Mouse (Mus musculus): ENCODE measurements around the gene Cbarp.

The Cbarp gene

DNA sequence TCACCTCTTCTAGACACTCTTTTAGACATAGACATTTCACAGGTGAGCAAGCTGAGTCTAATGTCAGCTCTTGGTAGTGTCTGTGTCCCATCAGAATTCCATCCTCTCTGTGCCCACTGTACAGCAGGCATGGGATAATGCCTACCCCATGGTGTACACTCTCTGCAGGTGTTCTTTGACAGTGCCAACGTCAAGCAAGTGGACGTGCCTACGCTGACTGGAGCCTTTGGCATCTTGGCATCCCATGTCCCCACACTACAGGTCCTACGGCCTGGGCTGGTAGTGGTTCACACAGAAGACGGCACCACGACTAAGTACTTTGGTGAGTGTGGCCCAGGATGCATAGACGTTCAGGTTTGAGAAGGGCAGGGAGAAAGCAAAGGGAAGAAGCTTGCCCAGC lies 3.0 kb upstream of the Cbarp start:
- DNase-seq (ENCODE audit: low spot score): no peak

DNA sequence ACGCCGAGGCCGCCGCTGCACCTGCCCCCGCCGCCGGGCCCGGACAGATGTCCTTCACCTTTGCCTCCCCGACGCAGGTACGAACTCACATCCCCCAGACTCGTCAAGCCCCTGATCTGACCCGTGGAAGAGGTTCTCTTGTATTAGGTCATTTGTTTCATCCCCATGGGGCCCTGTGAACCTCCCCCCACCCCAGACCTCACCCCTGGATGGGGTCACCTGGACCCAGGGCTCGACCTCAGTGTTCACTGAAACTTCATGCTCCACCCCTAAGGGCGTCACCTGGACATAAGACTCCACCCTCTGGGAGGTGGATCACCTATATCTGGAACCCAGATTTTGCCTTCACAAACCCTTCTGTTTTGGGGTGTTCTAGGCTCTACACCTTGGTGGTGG lies 1.9 kb upstream of the Cbarp start:
- DNase-seq (ENCODE audit: low spot score): peak; percentile 36

DNA sequence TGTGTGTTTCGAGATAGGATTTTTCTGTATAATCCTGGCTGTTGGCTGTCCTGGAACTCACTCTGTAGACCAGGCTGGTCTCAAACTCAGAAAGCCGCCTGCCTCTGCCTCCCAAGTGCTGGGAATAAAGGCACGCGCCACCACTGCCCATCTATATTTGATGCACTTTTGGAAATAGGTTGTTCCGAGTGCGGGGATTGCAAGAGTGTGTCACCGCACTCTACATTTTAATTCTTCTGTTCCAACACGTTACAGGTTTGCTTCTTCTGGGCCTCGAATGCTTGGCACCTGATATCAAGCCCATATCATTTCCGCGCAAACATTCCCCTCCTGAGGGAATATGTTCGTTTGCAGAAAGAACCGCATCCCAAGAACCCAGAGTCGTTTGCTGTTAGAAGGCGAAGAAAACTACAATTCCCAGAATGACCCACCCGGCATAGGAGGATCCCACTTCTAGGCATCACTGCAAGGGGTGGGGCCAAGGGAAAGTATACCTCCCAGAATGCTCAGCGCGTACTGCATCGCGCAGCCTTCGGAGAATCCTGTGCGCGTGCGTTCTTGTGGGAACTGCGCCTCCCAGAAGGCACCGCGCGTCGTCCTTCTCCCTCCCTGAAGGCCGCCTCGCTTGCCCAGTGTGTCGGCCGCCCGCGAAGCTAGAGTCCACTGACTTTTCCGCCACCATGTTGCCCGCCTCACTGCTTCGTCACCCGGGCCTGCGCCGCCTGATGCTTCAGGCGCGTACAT lies 1.3 kb upstream of the Cbarp start:
- DNase-seq (ENCODE audit: low spot score): peak; percentile 99

DNA sequence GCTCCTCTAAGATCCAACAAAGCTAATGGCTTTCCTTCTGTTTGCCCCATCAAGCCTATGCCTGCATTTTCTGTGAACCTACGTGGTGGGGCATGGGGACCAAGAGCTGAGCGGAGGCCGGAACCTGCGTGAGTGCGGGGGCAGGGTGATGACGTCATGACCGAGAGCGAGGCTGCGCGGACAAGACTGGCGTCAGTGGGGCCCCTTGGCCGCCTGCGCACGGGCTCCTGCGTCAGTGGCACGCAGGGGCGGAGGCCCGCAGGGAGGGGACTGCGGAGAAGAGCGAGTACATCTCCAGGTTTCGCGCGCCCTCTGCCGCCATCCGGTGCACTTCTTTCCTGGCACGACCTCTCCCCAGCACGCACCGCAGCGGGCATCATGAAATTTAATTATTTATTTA lies 608 bp upstream of the Cbarp start:
- DNase-seq (ENCODE audit: low spot score): peak; percentile 93

- no peak for DNase-seq (ENCODE audit: low spot score)
Observed at GRCm38 (mm10) chr10:80139975-80140665, 515 bp downstream of the Cbarp start.

DNA sequence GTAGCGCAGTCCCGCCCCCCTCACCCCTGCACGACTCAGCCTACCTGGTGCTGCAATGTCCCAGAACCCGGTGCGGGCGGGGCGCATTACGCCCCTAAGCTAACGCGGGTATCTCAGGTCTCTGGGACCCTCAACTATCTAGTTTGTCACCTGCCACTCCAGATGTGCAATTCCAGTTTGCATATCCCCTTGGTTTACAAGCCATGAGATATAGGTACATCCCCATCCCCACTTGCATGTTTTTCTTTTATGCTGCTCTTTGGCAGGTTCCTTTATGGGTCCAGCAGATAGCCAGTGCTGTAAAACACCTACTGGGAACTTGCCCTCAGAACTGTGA lies 1.2 kb downstream of the Cbarp start:
- DNase-seq (ENCODE audit: low spot score): no peak

GRCm38 (mm10) chr10:80138553-80139438 lies 1.8 kb downstream of the Cbarp start, which contains the start of gene Atp5d:
Gene Atp5d, plus strand, starts transcription at chr10:80138632.
- DNase-seq (ENCODE audit: low spot score): peak; percentile 18

DNA sequence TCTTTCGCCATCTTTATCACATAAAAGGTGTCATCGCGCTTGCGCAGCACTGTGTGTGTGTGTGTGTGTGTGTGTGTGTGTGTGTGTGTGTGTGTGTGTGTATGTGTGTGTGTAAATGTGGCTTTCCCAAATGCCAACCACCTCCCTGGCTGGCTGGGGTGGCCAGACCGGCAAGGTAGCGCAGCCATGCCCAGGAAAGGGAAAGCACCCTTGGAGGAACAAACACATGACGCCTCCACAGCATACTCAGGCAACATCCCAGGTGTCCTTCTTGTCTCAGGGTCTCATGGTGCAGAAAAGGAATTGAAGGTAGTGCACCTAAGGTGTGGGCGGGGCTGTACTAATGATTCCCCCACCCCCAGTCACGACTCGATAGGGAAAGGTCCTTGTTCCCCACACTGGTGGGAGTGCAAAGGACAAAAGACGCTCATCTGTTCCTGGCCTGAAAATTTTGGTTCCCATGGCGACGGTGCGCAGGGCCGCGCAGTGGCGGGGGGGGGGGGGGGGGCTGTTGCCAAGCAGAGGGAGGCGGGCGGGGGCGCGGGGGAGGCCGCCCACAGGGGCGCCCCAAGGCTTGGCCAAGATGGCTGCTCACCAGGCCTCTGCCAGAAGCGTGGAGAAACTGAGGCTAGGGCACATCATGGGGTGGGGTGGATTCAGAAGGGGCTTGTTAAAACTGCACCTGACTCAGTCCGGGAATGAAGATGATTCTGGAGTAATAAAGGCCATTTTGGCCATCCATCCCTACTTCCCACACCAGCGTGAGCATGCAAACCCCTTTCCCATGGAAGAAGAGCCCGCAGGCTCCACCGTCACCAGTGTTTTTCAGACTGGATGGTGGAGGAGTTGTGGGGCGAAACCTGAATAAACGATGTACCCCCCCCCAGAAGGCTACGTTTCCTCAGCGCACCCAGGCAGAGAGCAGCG lies 2.7 kb downstream of the Cbarp start:
- DNase-seq (ENCODE audit: low spot score): no peak

GRCm38 (mm10) chr10:80136952-80137625 lies 3.5 kb downstream of the Cbarp start:
- no peak for DNase-seq (ENCODE audit: low spot score)

DNA sequence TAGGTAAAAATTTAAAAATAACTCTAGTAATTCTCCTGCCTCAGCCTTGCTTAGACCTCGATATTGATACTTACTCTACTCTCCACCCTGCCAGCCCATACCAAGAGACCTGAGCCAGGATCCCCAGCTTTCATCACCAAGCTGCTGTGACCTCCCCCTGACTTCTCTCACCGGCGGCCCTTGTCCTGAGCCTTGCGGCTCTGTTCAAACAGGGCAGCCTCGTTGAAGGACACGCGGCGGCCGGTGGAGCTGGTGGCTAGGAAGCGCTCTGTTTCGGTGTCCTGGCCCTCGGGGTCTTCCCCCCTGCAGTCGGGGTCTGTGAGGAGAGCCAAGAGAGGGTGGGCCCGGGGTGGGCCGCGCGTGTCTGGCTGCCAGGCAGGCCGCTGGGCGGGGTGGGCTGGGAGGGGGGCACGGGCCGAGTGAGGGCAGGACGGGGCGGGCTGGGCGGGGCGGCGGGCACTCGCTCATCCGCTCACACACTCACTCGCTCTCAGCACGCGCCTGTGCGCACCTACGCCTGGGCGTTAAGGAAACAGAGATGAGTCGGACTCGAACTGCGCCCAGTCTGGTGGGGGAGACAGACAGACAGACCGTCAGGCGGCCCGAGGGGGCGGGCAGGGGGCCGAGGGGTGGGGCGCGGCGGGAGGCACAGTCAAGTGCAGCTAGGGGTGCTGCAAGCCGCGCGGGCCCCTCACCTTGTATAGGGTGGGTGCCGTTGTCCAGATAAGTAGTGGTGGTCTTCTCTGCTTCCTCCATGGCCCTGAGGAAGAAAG lies 4.3 kb downstream of the Cbarp start:
- no peak for DNase-seq (ENCODE audit: low spot score)

DNA sequence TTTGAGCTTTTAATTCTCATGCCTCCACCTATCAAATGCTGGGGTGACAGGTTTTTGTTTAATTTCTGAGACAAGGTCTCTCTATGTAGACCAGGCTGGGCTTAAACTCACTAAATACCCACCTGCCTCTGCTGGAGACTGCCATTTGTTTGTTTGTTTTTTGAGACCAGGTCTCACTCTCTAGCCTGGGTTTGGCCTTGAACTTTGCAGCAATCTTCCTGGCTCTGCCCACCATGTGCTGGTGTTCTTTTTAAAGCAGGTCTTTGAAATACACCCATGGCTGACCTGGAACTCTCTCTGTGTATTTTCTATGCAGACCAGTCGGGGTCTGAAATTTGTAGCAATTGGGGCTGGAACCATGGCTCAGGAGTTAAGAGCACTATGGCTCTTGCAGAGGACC lies 5.0 kb downstream of the Cbarp start:
- DNase-seq (ENCODE audit: low spot score): no peak

DNA sequence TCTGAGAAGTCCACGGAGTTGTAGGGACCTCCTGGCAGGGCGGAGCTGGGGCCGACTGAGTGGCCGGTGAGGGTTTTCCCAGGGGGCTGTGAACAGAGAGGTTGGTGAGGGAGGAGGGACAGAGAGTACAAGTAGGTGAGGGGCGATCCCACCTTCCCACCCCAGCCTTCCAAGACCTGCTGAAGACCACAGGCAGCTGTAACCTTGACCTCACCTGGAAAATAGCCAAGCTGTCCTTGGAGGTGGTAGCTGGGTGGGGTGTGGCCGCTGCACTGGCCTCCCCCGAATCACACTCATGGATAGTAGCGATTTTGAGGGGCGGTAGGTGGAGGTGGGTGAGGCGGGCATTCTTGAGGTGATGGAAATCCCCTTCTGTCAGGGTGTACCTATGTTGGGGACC lies 5.5 kb downstream of the Cbarp start:
- DNase-seq (ENCODE audit: low spot score): no peak

DNA sequence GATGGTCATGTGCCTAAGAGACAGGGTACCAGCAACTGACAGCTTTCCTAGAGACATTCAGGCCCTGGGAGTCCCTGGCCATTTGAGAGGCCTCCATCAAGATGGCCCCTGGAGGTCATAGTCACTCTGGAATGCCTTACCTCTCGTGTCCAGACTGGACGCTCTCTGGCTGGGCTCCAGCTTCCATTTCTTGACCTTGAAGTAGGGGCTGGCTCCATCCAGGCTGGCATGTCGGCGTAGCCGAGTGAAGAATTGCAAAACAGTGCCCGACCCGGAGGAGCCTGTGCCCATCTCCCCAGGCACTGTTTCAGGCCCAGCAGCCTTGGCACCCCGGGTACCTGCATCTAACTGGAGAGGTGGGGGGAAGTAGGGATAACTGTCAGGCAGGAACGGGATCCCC lies 6.2 kb downstream of the Cbarp start:
- DNase-seq (ENCODE audit: low spot score): no peak

DNA sequence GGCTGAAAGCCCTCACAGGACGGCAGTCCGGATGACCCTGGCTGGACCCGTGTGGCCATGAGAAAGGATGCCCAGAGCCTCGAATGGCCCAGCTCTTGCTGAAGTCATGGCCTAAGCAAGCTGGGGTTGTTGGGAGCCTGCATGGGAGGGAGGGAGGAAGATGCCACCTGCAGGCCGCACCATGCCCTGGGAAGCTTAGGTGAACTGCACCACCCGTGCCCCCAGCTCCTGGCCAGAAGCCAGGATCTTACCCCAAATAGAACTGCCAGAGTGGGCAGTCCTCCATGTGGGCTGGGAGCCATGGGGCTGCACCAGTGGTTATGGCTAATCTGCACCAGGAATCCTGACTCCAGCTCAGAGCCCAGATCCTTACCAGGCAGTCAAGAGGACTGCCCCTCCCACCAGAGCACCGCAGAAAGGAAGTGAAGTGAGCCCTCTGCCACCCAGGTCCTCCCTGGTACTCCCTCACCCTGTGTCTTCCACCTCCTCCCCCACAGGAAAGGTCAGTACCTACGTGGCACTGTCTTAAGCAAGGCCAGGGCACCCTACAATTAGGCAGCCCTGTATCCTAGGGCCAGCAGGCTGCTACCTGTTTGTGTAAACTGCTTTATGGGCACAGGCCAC lies 7.3 kb downstream of the Cbarp start:
- no peak for DNase-seq (ENCODE audit: low spot score)

DNA sequence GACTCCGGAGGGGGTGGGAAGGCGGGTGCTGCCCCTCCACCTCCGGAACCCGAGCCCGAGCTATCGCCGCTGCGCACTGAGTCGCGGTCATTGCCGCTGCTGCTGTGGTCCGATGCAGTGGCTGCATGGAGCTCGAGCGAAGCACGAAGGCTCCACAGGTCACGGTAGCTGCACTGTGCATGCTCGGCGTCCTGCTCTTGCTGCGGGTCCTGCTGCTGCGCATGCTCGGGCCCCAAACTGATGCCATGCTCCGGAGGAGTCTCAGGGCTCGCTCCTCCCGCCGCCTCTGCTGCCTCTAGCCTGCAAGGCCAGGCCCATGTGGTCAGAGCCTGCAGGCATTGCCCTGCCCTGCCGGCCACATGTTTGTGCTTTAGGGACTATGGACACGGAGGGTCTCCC lies 8.7 kb downstream of the Cbarp start:
- DNase-seq (ENCODE audit: low spot score): no peak

GRCm38 (mm10) chr10:80131316-80131951 lies 9.2 kb downstream of the Cbarp start:
- DNase-seq (ENCODE audit: low spot score): no peak

DNA sequence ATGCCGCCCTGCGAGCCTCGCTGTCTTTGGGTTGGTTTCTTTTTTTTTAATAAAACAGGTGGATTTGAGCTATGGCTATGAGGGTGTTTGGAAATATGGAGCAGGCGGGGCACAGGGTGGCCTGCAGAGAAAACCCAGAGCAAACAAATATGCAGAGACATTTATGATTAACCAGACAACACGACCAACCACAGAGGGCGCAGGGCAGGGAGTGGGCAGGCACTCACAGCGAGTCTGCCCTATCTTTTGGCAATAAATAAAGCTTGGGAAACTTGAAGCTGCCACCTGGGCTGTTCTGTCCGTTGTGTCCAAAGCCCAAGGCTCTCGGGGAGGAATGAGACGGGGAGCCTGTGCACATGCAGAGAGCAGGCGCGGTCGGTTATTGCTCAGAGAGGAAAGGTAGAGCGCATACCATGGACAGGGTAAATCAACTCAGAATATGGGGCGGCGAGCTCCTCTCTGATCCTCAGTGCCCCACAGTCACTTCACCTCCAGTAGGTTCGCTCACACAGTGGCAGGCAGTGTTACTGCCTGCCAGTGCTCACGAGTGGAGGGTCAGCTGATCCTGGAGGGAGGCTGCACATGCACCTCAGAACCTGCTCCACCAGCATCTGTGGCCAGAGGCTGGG lies 10.1 kb downstream of the Cbarp start:
- no peak for DNase-seq (ENCODE audit: low spot score)

DNA sequence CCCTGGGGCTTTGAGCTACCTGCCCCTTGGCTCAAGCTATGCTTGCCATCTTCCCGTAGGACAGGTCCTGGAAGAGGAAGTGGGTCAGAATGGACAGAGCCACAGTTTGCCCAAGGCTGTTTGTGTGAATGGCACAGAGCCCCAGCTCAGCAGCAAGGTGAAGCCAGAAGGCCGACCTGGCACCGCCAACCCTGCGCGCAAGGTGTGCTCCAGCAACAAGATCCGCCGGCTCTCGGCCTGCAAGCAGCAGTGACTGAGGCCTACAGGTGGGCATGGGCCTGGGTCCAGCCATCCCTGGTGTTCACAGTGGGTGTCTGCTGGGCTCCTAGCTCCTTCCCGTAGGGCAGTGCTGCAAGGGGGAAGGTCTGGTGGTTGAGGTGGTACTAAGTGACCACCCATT lies 10.8 kb downstream of the Cbarp start:
- no peak for DNase-seq (ENCODE audit: low spot score)

DNA sequence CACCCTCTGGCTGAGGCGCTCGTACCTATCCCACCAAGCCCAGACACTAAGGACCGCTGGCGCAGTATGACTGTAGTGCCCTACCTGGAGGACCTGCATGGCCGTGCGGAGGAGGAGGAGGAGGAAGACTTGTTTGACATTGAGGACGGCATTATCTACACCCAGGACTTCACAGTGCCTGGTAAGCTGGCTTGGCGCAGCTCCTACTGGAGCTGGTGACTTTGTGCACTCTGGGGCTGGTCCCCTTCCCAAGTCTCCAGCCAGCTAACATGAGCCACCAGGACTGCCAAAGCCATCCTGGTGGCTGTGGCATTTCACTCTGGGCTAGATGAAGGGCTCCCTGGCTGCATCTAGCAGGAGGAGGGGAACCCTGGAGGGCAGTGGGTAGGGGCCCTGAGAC lies 12.7 kb downstream of the Cbarp start:
- no peak for DNase-seq (ENCODE audit: low spot score)

All from adipocyte (in vitro differentiated cells).